Mouse (Mus musculus): ENCODE measurements around the gene Coro2b.
A peak's percentile ranks its signal among the peaks of the same experiment; 100 is the strongest.

Gene Coro2b

GRCm38 (mm10) chr9:62513492-62514133, 23.2 kb downstream of the Coro2b start:
- no peak for DNase-seq (ENCODE audit: low spot score)

GRCm38 (mm10) chr9:62510530-62510936, 26.3 kb downstream of the Coro2b start:
- no peak for DNase-seq (ENCODE audit: low spot score)

DNA sequence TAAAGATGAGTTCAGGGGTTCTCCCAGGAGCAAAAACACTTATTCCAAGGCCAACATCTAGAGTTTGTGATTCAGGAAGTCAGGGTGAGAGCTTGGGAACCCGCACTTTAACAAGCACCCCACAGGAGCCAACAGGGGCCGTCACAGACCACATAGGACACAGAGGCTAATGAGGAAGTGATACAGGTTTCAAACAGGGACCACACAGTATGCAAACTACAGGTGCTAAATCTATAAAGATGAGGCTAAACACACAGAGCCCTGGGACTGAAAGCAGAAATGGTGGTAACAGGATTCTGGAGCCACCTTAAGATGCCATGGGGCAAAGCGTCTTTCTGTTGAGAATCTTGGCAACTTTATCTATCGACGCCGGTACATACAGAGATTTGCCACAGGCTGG, 27.2 kb downstream of the Coro2b start:
- DNase-seq (ENCODE audit: low spot score), result no peak

DNA sequence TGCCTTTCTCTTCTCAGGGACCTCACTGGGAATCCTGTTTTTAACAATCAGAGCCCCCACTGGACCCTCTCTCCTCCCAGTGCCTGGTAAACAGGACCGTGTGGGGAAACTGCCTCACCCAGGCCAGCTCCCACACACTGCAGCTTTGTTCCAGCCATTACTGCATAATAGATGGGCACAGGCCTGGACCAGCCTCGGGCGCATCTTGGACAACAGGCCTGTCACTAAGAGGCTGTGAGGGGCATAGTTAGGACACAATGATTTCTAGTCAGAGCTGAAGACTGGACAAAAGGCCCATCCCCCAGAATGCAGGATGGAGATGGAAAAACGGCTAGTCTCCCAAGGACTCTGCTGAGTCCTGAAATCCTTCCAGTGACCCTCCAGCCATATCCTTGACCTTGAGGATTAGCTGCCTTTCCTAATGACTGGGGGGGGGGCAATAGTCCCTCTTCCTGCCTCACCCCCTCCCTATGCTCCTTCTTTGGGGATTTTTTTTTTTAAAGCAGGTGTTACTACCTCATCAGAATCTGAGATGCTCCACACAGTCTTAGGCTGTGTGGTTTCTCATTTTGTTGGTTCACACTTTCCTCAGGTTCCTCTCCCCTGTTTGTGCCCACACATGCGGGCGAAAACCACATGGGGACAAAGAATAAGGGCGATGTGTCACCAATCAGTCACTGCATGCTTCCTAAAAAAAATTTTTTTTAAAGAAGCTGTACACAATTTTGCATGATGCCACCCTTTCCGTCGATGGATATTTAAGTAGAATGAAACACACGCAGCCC, 27.9 kb downstream of the Coro2b start:
- DNase-seq (ENCODE audit: low spot score), result no peak

DNA sequence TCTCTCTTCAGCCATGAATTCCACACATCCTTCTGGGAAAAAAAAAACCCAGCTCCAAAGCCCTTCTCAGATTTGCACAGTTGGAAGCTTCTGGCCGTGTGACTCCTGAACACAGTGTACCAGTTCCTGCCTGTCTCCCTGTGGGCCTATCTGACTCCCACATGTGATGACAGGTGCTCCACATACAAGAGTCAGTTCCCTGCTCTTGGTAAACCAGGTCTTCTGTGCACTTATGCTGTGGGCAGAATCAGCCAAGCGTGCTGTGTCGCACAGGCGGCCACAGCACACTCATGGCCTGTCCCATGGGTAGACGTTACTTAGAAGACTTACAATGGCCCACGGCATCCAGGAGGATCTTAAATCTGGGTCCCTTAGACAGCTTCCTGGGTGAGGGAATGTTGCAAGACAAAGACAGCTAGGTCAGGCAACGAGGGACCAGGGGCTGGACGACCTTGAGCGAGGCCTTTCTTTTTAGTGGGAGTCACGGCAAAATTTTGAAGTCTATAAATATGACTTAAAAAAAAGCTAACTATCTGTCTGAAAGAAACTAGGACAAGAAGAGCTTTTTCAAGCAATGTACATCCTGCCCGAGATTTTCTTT, 30.3 kb downstream of the Coro2b start:
- no peak for DNase-seq (ENCODE audit: low spot score)

GRCm38 (mm10) chr9:62504129-62504528, 32.7 kb downstream of the Coro2b start:
- no peak for DNase-seq (ENCODE audit: low spot score)

GRCm38 (mm10) chr9:62502361-62502760, 34.5 kb downstream of the Coro2b start:
- no peak for DNase-seq (ENCODE audit: low spot score)

- no peak for DNase-seq (ENCODE audit: low spot score)
These were observed 35.3 kb downstream of the Coro2b start for GRCm38 (mm10) chr9:62501566-62501965.

DNA sequence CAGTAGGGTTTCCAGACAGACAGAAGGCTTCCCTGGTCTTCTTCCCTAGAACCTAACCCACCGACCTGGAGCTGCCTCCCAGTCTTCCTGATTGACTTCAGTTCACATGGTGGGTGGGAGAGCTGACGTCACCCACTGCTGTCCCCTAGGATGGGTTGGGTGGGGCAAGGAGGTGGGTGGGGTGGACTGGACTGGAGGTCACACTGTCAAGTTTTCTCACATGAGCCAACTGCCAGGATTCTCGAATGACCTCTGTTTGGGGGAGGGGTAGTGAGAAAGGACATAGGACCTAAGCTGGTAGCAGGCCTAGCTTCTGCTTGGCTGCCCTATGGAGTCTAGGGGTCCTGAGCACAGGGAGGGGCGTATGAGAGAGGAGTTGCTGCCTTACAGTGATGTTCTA, 36.8 kb downstream of the Coro2b start:
- DNase-seq (ENCODE audit: low spot score), result no peak

DNA sequence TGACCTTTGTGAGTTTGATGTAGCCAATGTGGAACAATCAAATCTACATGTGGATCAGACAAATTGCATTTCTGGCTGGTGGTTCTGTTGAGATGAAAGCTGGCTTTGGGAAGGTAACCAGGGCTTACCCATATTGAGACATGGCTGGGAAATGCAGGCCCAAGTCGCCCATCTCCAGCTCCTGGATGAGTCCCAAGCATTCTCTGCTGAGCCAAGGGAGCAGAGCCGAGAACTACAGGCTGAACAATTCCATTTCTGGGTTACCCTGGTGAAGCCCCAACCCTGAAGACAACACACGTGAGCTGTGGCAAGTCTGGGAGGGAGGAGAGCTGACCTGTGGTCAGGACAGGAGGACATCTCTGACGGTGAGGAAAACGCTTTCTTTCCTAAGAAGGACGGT, 37.9 kb downstream of the Coro2b start:
- DNase-seq (ENCODE audit: low spot score), result no peak

DNA sequence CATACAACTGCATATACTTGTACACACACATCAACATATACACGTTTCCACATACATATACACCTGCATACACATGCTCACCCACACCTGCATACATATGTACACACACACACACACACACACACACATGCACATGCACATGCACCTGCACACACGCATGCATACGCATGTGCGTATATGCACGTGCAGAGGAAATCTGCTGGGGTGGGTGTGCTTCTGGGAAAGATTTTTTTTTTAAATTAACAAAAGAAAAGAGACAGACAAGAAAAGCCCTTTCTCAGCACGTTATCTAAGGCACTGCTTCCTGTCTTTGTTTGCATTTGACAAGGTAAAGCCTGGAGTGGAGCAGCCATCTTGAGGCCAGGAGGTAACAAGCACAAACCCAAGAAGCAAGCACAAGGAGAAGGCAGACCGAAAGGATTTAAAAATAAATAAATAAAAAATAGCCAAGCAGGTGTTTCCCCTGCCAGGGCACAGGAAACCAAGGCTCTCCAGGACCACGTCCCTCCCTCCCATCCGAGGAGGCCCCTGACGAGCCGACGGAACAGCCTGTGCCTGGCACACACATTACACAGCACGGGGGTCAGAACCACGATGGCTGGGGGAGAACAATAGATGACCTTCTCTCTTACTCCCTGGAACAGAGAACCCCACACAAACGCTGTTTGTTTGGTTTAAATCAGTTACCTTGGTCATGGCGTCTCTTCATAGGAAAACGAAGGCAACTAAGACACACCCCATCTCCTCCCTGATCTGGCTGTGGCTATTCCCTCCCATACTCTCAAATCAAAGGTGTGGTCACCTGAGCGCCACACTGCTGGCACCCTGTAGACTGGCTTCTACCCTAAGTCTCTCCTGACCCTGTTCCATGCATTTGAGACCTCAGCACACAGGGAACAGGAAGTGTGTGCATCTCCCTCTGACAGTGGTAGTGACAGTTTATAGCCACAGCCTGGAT, 39.4 kb downstream of the Coro2b start:
- no peak for DNase-seq (ENCODE audit: low spot score)

DNA sequence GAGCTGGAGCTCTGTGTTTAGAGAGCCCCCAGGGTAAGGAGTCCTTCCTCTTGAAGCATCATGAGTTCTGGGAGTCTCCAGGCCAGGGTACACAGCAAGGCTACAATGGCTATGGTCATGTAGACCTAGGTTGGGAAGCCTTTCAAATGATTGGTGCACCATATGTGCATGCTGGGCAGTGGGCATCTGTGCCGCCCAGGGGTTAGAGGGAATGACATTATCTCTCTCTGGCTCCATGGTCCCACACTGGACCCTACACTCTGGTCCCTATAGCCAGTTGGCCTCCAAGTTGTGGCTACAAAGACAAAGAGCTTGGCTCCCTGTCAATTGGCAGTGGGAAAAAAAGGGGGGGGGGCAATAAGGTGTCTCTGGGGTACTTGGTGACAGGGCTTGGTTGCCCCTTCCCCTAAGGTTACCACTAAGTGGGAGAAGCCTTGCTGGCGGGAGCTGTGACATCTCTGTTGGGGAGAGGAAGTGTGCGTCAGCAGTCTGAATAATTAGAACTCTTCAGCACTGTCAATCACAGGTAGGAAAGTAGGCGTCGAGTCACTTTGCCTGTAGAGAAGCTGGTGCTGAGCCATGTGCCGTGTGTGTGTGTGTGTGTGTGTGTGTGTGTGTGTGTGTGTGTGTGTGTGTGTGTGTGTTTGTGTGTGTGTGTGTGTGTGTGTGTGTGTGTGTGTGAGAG, 44.4 kb downstream of the Coro2b start:
- DNase-seq (ENCODE audit: low spot score), result no peak

DNA sequence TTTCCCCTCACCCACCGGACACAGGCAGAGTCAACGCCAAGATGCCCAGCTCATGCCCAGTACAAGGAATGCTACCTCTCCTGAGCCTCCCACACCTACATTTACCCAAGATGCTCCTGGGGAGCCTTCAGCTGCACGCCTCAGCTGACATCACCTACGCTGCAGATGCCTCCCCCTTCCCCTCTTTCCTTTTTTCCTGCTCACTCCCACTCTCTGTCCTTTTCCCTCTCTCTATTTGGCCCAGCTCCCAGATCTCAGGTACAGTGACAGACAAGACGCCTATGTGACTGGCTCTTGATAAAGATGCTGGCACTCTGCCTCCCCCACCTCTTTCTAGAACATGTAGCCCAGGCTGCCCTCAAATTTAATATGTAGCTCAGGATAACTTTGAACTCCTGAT, 45.2 kb downstream of the Coro2b start:
- DNase-seq (ENCODE audit: low spot score), result no peak

DNA sequence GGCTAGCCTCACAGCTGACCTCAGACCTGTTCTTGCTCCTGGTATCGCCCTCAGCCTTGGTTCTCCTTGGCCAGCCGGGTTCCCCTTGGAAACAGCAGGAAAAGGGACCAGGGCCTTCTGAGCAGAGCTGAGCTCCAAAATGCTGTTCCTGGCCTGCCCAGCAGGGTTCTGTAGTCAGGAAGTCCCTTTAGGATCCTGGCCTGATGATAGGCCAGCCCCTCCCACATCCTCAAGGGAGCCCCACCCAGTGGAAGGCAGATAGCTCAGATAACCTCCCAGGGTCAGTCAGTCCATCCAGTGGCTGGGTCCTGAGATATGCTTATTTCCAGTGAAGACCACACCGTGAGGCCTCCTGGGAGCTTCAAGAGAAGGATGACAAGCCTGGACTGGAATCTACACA, 45.7 kb downstream of the Coro2b start:
- DNase-seq (ENCODE audit: low spot score), result peak; percentile 18

- DNase-seq (ENCODE audit: low spot score), result no peak
These were observed 52.7 kb downstream of the Coro2b start for GRCm38 (mm10) chr9:62484107-62484506.

GRCm38 (mm10) chr9:62482788-62483187, 54.1 kb downstream of the Coro2b start:
- DNase-seq (ENCODE audit: low spot score), result no peak

DNA sequence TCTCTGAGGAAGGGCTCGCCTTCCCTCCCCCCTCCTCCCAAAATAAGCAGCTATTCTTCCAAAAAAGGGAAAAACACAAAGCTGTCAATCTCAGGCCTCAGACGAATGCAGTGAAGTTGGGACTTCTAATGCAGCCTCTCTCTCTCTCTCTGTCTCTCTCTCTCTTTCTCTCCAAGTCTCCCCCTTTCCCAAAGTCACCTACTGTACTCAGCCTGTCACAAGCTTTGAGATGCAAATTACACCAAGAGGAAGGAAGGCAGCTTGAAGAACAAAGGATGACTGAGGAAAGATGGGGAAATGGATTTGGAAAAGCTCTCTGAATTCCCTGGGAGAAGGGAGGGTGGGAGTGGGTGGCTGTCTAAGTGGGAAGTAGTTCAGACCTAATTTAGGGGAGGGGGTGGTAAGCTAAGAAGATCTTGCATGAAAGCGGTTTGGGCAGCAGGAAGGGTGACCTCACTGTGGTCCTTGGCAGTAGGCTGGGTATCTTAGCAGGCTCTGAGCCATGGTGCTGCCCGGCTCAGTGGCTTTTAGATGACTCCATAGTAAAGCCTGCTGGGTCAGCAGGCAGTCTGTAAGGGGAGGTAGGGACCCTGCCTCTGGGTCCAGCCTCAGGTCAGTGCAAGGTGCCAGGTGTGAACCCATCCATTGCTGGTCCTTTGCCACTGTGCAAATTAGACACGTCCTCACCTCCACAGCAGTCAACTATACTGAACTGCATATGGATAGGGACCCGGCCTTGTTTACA, 55.8 kb downstream of the Coro2b start:
- no peak for DNase-seq (ENCODE audit: low spot score)

DNA sequence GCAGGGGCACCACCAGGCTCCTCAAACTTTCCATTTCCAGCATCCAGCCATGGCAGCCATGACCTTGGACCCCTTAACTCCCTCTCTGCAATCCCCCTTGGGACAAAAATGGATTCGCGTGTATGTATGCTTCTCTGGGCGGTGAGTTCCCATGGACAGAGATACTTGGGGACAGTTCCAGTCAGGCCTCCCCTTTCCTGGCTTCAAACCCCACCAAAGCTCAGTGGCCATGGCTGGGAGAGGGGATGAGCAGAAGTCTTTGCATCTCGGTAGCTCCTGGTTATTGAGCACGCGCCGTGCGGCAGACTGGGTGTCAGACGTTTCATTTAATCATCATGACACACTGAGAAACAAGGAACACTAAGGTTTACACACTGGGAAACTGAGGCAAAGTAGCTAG, 56.7 kb downstream of the Coro2b start:
- no peak for DNase-seq (ENCODE audit: low spot score)

- no peak for DNase-seq (ENCODE audit: low spot score)
These were observed 59.9 kb downstream of the Coro2b start for GRCm38 (mm10) chr9:62476782-62477487.

GRCm38 (mm10) chr9:62474206-62474605, 62.6 kb downstream of the Coro2b start:
- no peak for DNase-seq (ENCODE audit: low spot score)
